Mouse (Mus musculus): ENCODE results near the gene Stx11.

The Stx11 gene

GRCm38 (mm10) chr10:12964151-12965075, at the start of gene Stx11:
Gene Stx11 (minus strand): TSS chr10:12964298.
- peak; percentile 88 to 91 for DNase-seq

- no peak for DNase-seq
Observed at GRCm38 (mm10) chr10:13008737-13009121, 44.6 kb upstream of the Stx11 start.

- peak; percentile 89 to 93 for DNase-seq
Observed at GRCm38 (mm10) chr10:13007876-13008736, 44.0 kb upstream of the Stx11 start.

DNA sequence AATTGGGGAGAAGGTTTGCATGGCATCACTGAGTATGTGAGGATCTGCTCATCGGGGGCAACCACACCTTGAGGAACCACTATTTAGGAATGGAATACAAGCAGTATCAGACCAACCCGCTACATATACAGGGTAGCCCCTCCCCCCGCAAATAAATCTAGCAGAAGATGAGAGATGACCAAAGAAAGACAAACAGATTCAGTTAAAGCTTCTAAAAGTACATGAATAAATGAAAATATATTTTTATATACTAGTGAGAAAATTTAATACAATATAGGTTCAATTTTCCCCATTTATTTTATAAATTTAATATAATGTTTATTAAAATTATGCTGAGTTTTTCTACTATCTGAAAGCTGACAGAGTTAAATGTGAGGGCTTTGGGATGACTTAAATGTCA, 40.9 kb upstream of the Stx11 start, which contains the start of gene Sf3b5:
TSS of gene Sf3b5 (plus strand) at position 301 of the 400 bp plus-strand sequence.
- no peak for DNase-seq

DNA sequence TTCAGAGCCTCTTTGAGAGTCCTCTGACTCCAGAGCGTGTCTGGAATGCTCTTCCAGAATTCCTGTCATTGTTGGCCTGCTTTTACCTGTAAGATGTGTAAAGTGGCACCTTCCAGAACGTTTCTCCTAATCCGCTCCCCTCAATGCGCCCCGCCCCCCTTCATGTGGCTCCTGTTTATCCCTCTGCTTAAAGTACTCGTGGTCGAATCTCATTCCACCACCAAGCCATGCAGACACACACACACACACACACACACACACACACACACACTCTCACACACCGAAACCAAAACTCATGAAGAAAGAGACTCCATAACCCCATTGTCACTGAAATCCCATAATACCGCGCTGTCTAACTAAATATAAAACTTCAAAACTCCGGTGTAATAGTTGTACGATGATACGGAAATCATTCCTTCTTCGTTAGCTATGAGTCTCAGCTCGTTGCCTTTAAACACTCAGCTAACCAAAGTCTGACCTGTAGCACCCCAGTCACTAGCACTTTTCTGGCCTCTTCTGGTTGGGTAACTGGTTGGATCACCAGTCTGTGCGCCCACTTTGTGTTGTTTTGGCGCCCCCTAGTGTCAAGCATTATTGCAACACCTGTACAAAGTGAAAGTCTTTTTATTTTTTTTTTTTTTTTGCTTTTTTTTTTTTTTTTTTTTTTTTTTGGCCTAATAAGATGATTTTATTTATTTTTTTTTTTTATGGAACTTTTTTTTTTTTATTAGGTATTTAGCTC, 32.8 kb upstream of the Stx11 start:
- DNase-seq = peak; percentile 70 to 79

DNA sequence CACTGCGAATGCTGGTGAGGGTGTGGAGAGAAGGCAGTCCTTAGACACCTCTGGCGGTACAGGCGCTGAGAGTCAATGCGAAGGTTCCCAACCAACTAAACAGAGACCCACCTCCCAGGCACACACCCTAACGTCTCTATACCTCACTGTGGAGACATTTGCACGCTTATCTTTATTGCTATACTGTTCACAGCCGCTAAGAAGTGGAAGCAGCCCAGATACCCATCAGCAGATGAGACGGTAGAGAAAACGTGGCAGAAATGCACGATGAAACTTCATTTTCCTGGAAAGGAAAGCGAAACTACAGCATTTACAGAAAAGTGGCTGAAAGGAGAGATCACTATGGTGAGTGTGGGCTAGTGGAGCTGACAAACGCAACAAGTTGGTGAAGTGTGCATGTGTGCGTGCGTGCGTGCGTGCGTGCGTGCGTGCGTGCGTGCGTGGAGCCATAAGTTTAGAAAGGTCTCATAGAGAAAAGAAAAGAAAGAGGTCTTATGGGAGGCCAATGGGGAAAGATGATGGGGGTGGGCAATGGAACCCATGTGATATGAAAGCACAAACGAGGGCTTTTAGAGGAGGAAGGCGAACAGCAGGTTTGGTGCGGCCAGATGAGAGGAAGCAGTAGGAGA, 29.4 kb upstream of the Stx11 start:
- DNase-seq = no peak

DNA sequence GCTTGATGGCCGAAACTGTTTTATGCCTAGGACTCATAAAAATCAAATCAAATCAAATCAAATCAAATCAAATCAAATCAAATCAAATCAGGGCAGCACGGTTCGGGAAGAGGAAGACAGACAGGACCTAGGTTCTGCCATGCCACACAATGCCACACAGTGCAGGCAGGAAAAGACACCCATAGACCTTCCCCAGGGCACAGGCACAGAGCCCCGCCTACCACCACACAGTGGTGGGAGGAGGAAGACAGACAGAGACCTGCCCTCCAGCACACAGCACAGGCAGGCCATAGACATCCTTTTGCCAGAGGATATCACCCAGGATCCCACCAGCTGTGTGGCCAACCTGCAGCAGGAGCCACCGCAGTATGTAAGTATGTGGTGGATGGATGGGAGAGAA, 27.9 kb upstream of the Stx11 start:
- DNase-seq = no peak

DNA sequence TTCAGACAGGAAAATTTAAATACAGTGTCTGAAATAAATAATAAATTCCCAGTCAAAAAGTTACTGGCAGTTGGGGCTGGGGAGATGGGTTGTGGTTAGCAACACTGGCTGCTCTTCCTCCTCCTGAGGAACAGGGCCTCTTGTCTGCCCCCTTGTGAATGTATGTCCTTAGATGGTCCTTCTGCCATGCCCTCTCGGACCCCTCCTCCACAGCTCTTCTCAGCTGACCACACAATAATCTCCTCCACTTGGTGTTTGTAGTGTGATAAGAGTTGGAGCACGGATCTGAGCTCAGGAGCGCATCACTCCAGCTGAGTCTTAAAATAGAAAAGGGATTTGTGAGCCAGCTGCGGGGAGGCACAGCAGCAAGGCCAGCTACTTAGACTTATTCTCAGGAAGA, 22.8 kb upstream of the Stx11 start:
- no peak for DNase-seq

GRCm38 (mm10) chr10:12986485-12986884, 22.4 kb upstream of the Stx11 start:
- no peak for DNase-seq

DNA sequence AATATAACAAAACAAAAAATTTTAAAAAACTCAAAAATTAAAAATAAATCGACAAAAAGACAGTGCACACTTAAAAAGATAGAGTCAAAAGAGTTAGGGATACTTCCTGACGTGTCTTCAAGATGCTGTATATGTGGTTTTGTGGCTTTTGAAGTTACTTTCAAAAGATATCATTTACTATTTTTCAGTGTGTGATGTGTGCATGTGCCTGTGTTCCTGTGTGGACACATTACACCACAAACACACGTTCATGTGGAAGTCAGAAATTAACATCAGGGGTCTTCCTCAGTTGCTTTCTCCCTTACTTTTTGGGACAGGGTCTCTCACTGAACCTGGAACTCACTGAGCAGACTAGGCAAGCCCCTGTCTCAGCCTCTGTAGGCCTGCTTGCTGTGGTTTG, 20.9 kb upstream of the Stx11 start:
- DNase-seq = no peak

DNA sequence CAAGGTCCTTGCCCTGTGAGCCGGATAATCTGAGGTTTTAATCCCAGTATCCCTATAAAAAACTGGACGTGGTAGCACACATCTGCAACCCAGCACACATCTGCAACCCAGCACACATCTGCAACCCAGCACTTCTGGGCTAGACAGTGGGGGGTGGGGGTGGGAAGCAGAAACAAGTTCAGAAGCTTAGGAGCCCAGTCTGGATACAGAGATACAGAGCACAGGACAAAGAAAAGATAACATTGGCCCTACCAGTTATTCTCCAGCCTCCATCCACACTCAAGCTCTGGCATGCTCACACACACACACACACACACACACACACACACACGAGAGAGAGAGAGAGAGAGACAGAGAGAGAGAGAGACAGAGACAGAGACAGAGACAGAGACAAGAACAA, 19.4 kb upstream of the Stx11 start:
- DNase-seq = no peak

GRCm38 (mm10) chr10:12981071-12981470, 17.0 kb upstream of the Stx11 start:
- no peak for DNase-seq

DNA sequence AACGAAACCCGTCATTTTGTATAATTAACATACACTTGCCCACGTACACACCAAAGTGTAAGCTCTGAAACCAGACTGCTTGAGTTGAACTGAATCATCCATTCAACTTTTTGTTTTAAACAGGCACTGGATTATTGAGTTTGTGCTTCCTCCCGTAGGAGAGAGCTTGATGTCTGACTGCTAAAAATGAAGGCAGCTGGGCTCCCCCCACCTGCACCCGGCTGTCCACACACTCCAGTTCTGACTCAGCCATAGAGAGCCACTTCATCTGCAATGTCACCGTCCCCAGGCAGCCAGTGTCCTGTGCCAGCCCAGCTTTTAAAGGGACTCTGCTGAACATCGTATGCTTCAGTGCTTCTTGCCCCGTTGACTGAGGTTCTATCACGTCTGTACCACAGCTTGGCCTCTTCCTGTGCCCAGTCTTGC, 13.7 kb upstream of the Stx11 start:
- no peak for DNase-seq

GRCm38 (mm10) chr10:12976552-12976951, 12.5 kb upstream of the Stx11 start:
- no peak for DNase-seq

DNA sequence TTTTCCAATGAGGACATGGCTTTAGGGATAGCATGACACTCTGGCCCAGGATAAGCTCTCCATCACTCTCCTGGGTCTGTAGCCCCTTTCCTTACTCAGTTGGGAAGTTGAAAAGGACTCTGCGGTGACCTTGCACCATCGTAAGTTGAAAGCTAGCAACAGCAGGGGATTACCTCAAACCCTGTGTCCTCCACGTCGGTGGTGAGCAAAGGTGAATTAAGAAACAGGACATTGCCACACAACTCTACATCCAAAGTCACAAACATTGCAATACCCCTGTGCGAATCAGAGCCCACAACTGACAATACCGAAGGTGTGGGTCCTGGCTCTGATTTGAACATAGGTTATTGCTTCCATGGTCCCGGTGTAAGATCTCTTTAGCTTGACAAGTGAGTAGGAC, 11.9 kb upstream of the Stx11 start:
- no peak for DNase-seq

- no peak for DNase-seq
Observed at GRCm38 (mm10) chr10:12975461-12975860, 11.4 kb upstream of the Stx11 start.

GRCm38 (mm10) chr10:12974572-12974971, 10.5 kb upstream of the Stx11 start:
- no peak for DNase-seq

GRCm38 (mm10) chr10:12965669-12966180, 1.6 kb upstream of the Stx11 start:
- DNase-seq = no peak

DNA sequence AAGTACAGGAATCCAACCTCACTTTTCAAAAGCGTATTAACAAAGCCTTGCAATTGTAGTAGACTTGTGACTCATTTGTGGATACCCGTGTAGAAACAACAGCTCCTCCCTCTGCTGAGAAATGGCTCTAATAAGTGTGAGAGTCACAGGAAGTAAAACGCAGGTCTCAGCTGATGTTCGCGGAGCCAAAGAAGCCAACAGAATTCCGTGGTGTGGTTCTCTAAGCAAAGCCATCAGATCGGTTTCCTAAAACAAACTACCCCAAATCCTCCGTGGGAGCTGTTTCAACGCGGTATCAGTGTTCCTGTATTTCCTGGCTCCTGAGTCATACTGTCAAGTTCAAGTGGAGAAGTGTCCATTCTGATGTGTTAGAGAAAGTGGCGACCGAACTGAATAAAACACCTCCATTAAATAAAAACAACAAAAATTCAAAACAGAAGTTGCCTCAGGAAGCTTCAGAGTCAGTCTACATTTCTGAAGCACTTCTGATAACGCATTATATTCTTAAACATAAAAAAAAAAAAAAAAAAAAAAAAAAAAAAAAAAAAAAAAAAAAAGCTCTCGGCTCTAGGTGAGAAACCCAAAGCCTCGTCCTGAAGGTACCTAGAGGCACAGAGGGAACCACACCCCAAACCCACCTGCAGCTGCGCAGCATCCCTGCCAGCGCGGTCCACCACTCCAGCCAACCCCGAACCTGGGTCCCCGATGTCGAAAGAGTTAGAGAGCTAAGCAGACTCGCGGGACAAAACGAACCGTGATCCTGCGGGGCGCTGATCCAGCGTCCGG, 543 bp downstream of the Stx11 start:
- DNase-seq = peak in 1 of 2 experiments; percentile 5

DNA sequence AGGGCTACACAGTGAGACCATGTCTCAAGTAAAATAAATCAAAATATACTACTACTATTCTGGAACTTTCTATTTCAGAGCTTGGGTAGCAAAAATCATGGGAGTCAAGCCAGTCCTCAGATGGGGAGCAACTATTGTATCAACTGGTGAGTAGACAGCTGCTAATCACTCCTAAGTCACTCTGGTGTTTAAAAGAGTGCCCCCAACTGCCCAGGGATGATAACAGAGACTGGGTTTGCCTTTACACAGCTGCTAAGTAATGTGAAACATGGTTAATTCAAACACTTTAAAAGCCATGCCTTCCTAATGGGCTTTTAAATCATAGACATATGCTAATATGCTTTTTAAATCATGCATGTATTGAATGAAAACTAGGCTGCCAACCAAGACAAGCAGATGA, 1.9 kb downstream of the Stx11 start:
- no peak for DNase-seq

- no peak for DNase-seq
Observed at GRCm38 (mm10) chr10:12961546-12961945, 2.6 kb downstream of the Stx11 start.
